Mouse (Mus musculus): ENCODE measurements around the gene Rhobtb3. TPM values are rescaled to one million over a fixed set of nuclear protein-coding genes. Genes with fewer than 3 reads are reported as not detected.

Rhobtb3 gene
- 10 to 100 TPM; 15.9 to 16.7 TPM for total RNA-seq (2021)
- long read RNA-seq, experiment 1, full-length matches to known transcripts: 11 of 19 reads
- long read RNA-seq, experiment 1, partial matches to known transcripts: 5 of 19 reads
- long read RNA-seq, experiment 1, other reads (novel, unspliced or antisense): 3 of 19 reads
- long read RNA-seq, experiment 2, full-length matches to known transcripts: 9 of 13 reads
- long read RNA-seq, experiment 2, partial matches to known transcripts: 1 of 13 reads
- long read RNA-seq, experiment 2, other reads (novel, unspliced or antisense): 3 of 13 reads

DNA sequence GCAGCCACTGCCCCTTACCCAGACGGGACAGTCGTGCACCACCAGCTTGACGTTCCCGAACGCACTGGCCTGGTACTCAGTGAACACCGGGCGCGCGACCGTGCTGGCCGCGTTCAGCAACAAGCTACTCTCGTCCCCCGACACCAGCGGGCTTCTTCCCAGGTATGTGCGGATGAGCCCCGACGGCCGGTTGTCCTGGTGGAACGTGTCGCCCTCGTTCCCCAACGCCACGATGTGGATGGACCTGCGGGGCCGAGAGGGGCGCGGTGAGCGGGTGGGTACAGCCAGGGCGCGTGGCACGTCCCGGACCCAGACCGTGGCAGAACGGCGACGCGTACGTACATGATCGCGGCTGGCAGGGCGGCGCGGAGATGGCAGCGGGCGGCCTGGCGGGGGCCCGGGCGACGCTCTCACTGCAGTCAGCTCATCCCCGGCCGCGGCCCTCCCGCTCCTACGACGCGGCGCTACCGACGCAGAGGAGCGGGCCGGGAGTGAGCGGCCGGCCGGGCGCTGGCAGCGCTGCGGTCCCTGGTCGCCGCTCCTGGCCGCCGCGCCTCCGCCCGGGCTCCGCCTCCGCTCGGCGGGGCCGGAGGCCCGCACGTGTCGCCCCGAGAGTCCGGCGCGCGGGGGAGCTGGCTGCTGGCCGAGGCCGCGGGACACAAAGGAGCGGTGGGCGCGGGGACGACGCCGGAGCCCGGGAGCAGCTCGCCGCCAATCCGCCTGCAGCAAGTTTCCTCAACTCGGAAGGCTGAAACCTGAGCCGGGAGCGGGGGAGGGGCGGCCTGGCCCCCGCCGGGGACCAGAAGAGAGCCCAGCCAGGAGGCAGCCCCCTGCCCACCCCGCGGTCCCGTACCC, at the start of gene Rhobtb3:
Rhobtb3 (minus strand) TSS at position 737 of the 855 bp plus-strand sequence.
- DNase-seq (ENCODE audit: low spot score in 2 of 2): peak; percentile 64 to 70

DNA sequence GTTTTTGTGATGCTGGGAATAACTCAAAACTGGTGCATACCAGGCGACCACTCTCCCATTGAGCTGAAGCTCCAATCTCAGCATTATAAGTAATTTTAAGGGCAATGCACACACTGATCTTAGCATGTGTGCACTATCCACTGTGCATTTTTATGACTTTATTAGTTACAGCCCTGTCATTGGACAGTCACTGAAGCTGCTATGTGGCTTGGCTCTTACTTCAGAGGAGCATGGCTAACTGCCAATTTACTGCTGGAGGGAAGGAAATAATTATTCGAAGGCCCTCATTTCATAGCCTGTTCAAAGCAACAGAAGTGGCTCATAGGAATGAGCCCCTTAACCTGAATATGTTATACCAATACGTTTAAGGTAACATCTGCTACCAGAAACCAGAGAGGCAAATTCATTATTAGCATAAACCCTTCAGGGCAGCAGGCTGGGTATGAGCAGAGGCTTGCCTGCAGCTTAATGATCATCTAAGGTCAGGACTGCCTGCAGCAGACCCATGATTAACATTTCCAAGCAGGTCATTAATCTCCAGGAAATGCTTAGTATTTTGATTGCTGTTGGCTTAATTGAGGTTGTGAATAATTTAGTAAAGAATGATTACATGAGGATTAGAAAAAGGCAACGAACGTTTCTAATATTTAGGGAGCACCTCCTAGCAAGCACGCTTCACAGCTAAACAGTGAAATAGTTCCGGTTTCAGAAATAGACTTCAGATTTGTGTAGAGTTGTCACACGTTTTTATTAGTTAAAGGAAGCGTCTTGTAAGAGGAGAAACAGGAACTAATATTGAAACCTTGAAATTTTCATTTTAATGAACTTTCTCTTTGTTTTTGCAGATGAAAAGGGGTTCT, 48.7 kb upstream of the Rhobtb3 start:
- DNase-seq (ENCODE audit: low spot score in 2 of 2): no peak

DNA sequence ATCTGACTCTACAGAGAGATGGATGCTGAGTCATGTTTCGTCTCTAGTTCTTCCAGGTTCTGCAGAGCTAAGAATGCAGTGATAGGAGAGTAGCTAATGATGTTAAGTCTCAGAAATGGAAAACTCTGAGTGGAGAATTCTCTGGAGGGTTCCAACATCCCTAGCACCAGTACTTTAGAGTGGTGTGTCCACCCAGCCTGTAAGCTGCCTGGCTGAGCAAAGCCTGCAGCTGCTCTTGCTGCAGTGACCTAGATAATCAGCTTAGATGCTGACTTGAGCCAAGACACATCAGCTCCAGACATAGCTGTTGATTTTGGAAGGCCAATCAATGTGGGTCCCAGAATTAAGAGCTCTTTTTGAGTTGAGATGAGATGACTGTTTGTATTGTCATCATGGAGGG, 44.4 kb upstream of the Rhobtb3 start:
- peak in 1 of 2 experiments; percentile 4 for DNase-seq (ENCODE audit: low spot score in 2 of 2)

DNA sequence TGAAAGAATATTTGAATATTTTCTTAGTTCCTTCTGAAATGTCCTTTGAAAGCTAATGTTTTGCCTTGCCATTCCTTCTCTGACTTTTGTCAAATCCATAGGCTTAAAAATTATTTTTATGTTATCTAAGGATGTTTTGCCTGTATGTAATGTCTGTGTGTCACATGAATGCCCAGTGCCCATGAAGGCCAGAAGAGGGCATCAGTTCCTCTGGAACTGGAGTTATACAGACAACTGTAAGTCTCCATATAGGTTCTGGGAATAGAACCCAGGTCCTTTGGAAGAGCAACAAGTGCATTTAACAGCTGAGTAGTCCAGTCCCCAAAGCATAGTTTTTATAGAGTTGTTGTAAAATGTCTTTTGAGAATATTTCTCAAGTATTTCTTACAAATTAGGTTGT, 38.2 kb upstream of the Rhobtb3 start:
- no peak for DNase-seq (ENCODE audit: low spot score in 2 of 2)

DNA sequence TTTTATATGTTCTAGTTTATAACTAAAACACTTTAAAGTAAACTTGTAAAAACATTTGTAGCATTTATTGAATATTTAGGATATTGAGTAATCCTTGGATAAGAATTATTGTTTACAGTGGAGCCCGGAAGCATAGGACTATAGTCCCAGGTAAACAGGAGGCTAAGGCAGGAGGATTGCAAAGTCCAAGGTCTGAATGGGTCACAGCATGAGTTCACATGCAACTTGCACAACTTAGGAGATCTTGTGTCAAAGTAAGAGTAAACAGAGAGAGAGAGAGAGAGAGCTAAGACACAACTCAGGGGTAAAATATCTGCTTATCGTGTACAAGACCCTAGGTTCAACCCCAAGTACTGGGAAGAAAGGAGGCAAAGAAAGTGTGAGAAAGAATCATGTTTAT, 32.9 kb upstream of the Rhobtb3 start:
- no peak for DNase-seq (ENCODE audit: low spot score in 2 of 2)

DNA sequence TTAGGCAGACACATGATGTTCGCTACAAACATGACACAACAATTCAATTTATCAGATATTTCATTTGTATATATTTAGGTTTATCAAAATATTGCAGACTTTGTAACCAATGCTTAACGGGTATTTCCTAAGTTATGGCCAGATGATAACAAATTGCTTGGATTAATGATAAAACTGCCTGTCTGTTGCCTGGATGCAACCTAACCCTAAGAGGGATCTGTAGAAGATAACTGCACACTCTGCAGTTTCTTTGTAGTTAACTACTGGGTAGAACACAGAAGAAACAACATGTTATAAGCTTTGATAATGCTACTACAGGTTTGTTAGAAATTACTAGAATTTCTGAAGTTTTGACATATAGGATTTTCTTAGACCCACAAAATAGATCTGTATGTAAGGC, 32.5 kb upstream of the Rhobtb3 start:
- no peak for DNase-seq (ENCODE audit: low spot score in 2 of 2)

DNA sequence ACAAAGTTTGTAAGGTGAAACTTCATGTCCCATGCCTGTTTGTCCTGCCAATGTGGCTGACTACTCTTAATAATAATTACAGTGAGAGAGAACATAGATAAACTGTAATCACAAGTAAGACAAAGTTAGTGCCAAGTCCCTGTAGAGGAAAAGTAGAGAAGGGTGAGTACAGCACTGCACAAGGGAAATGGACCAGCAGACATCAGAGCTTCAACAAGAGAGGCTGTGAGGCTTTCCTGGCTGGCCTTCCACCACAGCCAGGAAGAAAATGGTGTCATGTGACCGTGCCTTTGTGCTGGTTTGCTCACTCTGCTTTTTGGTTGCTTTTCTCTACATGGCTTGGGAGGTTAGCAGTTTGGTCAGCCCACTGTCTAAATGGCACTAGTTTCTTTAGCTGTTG, 31.9 kb upstream of the Rhobtb3 start:
- DNase-seq (ENCODE audit: low spot score in 2 of 2): no peak

DNA sequence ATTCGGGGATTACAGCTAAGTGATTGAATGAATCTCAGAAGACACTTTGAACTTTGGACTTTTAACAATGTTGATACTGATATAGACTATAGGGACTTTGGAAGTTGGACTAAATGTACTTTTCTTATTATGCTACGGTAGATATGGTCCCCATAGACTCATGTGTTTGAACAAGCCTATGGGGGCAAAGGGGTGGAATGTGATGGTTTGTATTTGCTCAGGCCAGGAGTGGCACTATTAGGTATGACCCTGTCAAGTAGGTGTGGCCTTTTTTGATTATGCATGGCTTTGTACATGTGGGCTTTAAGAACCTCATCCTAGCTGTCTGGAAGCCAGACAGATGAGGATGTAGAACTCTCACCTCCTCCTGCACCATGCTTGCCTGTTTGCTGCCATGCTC, 30.8 kb upstream of the Rhobtb3 start:
- DNase-seq (ENCODE audit: low spot score in 2 of 2): no peak

DNA sequence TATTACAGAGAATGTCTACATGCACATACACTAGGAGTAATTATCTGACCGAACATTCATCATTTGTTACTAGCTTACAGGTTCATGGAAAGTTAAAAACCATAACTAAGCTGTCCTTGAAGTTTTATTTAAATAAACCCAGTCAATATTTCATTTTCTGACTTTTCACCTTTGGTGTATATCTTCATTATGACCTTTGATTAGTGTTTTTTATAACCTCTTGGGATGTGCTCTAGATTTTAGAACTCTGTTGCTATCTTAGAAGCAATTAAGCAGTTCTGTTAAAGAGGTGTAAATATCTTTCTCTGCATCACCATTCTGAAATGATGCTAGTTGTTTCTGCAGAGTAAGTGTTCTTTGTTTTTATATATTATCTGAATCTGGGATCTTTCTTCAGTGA, 23.1 kb upstream of the Rhobtb3 start, which contains the start of gene Spata9:
Spata9 (plus strand) TSS at position 301 of the 400 bp plus-strand sequence.
- no peak for DNase-seq (ENCODE audit: low spot score in 2 of 2)

DNA sequence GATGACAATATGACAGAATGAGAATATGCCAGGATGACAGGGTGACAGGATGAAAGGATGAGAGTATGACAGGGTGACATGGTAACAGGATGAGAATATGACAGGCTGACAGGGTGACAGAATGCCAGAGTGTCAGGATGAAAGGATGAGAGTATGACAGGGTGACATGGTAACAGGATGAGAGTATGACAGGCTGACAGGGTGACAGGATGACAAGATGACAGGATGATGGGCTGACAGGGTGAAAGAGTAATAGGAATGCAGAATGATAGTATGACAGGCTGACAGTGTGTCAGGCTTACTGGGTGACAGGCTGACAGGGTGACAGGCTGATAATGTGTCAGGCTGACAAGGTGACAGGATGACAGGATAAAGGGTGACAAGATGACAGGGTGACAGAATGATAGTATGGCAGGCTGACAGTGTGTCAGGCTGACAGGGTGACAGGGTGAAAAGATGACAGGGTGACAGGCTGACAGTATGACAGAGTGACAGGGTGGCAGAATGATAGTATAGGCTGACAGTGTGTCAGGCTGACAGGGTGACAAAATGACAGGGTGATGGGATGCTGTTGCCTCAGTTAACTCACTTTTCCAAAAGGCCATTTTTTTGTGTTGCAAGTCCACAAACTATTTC, 11.8 kb upstream of the Rhobtb3 start:
- no peak for DNase-seq (ENCODE audit: low spot score in 2 of 2)

DNA sequence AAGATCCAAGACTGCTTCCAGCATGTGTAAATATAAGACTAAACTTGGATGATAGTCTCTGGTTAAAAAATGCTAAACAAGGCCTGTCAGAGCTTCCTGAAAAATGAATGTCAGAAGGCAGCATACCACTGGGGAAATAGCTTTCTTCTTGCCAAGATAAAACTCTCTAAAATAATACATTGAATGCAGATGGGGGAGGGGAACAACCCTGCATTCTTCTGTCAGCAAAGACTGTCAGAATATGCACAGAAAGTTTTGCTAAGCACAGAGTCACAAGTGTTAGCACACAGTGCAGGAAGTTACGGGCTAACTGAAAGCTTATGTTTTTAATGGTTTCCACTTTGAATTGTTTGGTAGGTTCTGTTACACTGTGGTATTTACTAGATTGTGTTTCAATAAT, 6.6 kb upstream of the Rhobtb3 start:
- no peak for DNase-seq (ENCODE audit: low spot score in 2 of 2)

DNA sequence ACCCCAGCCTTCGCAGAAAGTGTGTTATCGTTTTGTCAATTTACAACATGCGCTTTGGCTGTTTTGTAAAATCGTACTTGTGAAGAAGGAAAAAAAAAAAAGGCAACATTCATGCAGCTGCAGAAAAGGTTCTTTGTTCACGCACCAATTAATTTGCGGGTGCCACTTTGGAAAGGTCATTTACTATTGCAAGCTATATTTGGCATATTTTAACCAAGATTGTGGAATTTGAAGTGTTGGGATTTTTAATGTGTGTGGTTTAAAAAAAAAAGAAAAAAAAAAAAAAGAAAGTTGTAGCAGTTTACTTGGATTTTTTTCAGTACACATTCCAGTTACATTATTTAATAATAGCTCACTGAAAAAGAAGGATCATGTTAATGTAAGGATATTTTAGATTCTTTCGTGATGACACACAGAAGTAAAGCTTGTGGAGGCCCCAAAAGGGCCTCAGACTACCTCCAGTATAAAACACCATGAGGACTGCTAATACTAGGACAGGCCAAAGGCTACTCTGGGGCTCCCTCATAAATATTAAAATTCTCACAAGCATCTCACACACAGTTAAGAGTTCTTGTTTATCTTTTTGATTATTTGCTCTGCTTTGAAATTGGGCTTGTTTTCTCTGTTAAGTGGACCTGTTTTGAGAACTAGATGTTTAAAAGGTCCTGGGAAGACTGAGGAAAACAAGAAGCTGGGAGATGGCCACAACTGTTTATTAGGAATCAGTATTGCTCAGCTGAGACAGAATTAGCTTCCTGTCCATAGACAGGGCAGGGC, 507 bp upstream of the Rhobtb3 start:
- DNase-seq (ENCODE audit: low spot score in 2 of 2): no peak

DNA sequence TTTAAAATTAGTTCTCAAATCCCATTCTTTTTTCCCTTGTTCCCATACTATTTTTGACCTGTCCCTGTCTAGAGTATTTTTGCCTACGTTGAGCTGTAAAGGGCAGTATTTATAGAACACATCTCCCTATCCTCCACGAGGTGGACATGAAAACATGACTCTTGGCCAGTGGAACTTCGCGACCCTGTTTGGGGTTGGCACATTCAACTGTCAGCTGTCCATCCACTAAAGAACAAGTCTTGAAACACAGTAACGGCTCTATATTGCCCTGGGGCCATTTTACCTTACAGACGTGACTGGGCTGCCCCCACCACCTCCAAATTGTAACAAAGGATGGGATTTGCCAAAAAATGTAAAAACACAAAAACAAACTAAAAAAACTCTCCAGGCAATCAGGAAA, 994 bp downstream of the Rhobtb3 start:
- no peak for DNase-seq (ENCODE audit: low spot score in 2 of 2)

DNA sequence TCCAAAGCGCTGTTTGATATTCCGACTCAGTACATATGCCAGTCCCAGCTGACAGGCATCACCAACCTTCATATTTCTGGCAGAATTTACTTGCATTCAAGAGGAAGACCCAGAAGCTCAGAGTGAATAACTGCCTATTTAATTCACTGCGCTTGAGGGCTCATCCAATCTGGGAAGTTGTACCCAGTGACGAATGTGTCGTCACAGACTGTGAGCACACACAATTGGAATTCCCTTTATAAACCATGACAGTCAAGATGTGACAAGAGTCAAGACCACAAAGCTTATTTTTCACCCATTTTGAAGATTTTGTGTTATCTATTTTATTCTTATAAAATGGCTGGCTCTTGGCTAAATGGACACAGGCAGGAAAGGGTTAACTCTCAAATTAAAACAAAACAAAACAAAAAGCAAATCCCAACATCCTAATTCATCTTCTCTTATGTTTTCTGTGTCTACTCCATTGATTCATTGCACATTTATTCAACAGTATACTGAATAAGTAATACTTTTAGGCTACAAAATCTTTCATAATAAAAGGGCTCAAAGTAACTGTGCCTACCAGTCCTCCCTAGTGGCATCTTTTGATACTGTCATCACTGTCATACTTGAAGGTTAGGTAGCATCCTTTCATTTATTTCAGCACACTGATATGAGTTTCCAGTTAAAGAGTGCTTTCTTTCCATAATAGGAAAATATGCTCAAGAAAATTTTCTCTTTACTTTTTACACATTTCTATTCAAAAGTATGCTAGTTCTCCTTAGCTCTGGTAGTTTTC, 2.0 kb downstream of the Rhobtb3 start:
- no peak for DNase-seq (ENCODE audit: low spot score in 2 of 2)

DNA sequence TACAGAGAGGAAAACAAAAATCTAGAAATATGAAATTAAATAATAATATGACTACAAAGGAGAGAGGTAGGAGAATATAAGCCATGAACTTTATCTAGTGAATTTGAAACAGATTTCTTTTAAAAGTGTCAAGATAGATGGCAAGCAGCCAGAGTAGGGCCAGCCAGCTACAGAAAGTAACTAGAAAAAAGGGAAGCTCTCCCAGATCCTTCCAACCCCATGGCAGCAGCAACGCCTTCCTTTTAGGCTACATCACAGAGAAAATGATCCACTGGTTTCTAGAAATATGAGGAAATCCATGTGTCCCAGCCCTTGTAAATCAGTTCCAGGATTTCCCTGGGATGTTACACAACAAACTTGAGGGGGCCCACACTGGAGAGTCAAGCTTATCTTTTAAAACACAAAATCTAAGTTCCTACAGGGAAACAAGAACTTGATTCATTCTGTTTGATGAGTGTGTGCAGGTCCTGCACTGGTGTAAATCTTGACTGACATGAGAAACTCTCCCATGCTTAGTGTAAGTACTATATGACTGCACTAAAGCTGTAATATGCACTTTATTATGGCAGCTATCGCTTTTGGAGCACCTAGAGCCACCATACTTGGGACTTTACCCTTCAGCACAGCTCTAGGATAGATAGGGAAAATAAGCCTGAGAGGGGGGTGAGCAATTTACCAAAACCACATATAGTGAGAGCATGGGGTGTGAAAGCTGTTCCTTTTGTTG, 2.8 kb downstream of the Rhobtb3 start:
- no peak for DNase-seq (ENCODE audit: low spot score in 2 of 2)

DNA sequence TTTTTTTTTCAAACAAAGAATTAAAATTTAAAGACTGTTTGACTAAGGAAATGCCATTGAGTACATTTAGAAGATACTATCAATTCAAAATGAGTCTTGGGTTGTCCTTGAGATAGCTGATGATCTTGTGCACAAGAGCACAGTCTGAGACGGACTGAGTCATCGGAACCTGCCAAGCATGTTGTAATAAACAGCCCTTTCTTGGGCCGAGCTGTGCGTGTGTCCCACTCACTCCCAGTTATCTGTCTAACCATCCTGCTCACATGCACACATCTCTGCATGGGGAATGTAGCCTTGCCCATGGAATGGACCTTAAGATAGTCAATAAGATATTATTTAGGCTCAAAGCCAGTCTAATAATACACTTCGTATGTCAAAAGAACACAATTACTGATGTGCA, 4.9 kb downstream of the Rhobtb3 start:
- no peak for DNase-seq (ENCODE audit: low spot score in 2 of 2)

DNA sequence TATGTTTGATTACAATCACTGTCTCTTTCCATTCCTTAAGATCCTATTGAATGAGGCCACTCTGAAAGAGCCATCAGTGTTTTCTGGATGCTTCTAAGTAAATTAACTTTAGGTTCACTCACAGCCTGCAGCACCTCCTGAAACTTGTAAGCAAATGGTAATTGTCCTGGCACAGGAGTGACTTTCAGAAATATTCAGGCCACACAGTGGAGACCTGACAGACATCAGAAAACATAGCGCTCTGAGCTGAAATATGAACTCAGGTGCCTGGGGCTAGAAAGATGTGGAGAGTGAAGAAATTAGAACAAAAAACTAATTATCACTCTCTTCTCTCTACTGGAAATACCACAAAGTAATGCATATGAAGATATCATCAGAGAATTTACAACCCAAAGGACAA, 10.4 kb downstream of the Rhobtb3 start:
- no peak for DNase-seq (ENCODE audit: low spot score in 2 of 2)

DNA sequence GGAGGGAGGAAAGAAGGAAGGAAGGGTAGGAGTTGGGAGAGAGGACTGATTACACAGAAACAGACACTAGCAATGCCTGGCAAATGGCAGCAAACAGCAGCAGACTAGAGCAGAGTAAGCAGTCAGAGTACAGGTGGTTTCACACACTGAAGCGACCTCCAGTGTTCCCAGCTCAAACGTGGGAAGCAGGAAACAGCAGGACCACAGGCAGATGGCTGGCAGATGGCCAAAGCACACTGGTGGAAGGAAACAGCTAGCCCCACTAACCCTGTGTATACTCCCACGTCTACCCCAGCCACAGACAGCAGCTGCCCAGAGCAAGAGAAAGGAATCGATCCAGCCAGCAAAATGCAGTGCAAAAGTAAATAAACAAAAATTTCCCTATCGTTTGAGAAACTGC, 12.7 kb downstream of the Rhobtb3 start:
- peak; percentile 53 to 55 for DNase-seq (ENCODE audit: low spot score in 2 of 2)

DNA sequence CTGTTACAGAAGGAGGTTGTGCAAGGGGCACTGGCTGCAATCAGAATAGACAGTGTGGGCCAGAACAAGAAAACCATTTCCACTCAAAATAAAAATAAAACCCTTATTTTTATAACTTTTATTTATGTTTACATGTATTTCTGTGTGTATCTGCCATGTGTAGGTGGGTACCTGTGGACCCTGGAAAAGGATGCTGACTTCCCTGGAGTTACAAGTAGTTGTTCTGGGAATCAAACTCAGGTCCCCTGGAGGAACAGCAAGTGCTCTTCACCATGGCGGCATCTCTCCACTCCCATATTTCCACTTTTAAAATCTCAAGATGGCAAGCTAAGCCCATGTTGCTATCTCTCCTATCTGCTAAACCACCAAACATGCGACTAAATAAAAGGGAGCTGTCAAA, 13.1 kb downstream of the Rhobtb3 start:
- no peak for DNase-seq (ENCODE audit: low spot score in 2 of 2)

Measured in left cerebral cortex, adult 18-20 months (tissue).